Mouse (Mus musculus) brown adipose tissue, adult 24 weeks (tissue): Measurements from ENCODE around the gene Ccdc181. TPM values are rescaled to one million over a fixed set of nuclear protein-coding genes. Genes with fewer than 3 reads are reported as not detected.

Experiments
- H3K27ac ChIP-seq: fragments of 200-500 bp; replicated peaks from 2 replicates; pipeline ENCODE4 v1.5.1; 2012; ENCODE audit warnings: low read depth, mild to moderate bottlenecking, low read length
- H3K4me1 ChIP-seq: fragments of 200-500 bp; 2 replicates; pipeline ENCODE4 v1.6.1; 2012; ENCODE audit warnings: low read length, mixed read lengths; ENCODE audit not compliant: control insufficient read depth, insufficient read depth, insufficient read length
- H3K4me3 ChIP-seq: fragments of 200-500 bp; 2 replicates; pipeline ENCODE4 v1.5.1; 2012; ENCODE audit warnings: low read depth, mild to moderate bottlenecking, low read length, moderate library complexity; ENCODE audit not compliant: insufficient read depth
- polyA plus RNA-seq: library from polyadenylated mRNA; stranded (reverse); fragments of >200 nt; gene quantifications from 2 replicates; pipeline ENCODE4 v1.2.4, GENCODE M21; 2012; ENCODE audit not compliant: missing spikeins, insufficient read depth, insufficient read length

Gene Ccdc181
- polyA plus RNA-seq, 1 experiment: 7.7 TPM

DNA sequence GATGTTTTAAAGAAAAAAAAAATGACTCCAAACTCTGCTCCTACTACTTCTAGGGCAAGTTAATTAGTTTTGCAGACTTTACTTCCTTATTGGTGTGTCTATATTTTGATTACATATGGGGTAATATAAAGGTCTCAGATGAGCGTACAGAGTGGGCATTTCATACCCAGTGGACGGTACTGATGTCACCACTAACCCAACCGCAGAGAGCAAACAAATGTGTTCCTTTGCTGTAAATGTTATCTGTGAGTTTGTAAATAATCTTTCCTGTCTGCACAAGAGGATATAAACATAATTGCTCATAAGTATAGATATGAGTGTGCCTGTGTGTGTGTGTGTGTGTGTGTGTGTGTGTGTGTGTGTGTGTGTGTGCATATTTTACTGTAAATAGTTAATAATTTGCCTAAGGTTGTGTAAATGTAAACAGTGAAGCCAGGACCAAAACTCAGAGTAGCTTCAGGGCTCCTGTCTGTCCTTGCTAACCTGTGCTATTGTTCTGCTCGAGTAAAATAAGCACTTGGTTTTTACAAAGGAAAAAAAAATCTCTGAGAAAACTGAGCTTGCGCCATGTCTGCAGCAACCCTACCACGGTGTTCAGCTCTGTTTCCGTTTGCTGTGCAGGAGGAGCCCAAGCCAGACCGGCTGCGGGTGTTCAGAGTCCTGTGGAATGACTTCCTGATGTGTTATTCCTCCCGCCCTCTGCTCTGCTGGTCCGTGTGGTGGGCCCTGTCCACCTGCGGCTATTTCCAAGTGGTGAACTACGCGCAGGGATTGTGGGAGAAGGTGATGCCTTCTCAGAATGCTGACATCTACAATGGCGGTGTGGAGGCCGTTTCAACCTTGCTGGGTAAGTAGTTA lies 15.0 kb upstream of the Ccdc181 start:
- Histone ChIP-seq H3K27ac (no peak overlapping the region), H3K4me3 (no peak overlapping the region), H3K4me1 (no peaks in the 10 kb centered on the region)

DNA sequence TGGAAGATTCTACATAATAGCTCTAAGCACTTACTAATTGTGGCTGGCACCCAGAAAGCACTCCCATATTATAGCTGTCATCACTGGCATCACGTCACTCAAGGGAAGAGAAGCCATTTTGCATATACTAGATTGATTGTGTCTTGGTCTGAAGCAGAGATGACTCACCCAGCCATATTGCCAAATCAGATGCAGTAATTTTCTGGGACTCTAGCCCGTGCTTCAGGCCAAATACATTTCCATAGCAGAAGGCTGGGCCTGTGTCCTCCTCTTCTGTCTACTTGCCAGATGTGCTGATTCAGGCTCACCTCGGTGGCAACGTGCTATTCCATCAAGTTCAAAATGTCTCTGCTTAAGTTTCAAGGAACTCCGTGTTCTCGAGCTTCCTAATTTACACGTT lies 13.8 kb upstream of the Ccdc181 start:
- Histone ChIP-seq H3K4me3 (no peak overlapping the region), H3K27ac (no peak overlapping the region), H3K4me1 (no peaks in the 10 kb centered on the region)

DNA sequence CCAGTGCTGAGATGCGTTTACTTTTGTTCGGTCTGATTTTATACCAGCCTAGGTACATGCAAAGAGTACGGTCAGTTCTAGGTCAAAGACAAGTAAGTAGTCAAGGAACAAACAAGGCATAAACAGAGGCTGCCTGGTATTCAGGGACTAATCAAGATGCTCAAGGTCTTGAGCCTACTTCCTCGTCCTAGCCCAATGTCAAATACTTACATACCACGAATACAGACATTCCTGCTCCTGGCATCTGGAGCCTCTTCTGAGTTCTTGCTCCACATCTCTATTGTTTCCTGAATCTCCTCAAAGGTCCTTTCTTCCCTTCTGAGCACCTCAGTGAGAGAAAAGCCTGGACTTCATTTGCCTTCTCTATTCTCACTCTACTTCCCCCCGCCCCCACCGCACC lies 4.4 kb upstream of the Ccdc181 start:
- Histone ChIP-seq H3K4me3 (no peak overlapping the region), H3K4me1 (no peaks in the 10 kb centered on the region), H3K27ac (no peak overlapping the region)

DNA sequence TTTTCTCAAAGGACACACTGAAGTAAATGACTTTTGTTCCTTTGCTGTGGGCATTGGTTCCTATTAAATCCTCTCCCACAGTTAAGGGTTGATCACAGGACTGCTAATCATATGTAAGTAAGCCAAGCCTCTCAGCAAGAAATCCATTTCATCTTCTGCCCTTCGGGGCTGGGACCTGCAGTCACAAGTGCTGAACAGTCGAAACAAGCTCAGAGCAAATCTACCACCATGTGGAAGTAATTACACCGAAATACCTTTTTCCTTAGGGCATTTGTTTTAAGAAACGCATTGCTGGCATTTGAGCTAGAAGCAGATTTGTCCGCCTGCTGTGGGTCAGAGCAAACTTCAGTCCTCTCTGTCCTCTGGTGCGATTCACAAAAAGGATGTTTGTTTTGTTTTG lies 1.7 kb upstream of the Ccdc181 start:
- no peak overlapping the region for H3K27ac ChIP-seq
- H3K4me3 ChIP-seq: no peak overlapping the region
- no peaks in the 10 kb centered on the region for H3K4me1 ChIP-seq

DNA sequence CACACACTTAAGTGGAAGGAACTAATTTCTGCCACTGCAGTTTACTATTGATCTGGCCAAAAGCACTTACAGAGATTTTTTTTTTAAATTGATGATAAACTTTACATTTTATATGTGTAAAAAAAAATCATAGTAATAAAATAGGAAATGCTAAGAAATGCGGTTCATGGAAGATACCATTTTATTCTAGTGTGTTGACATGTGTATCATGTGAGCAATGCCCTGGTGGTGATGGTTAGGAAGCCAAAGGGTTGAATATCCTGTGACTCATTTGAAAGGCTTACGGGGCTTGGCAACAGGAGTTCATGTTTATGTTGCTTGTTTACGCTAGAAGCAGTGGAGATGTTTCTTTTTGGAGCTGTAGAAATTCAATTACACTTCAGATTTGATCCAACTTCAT lies 1.2 kb downstream of the Ccdc181 start:
- Histone ChIP-seq H3K4me3 (no peak overlapping the region), H3K4me1 (no peaks in the 10 kb centered on the region), H3K27ac (no peak overlapping the region)

DNA sequence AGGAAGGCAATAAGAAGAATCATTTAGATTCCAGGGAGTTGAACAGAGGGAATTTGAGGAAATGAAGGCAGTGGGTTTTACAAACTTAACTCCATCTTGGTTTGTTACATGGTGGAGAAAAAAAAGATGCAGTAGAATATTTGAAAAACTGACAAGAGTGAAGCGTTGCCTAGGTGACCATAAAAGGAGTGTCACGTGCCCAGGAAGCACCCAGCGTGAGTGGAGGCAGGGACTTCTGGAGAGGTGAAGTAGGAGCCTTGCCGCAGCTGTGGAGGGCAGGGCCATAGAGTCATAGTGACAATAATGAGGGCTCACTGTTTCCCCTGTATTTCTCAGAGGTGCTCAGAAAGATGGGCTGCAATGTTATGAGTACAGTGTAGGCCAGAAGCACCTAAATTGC lies 3.9 kb downstream of the Ccdc181 start:
- Histone ChIP-seq H3K27ac (no peak overlapping the region), H3K4me3 (no peak overlapping the region), H3K4me1 (no peaks in the 10 kb centered on the region)

DNA sequence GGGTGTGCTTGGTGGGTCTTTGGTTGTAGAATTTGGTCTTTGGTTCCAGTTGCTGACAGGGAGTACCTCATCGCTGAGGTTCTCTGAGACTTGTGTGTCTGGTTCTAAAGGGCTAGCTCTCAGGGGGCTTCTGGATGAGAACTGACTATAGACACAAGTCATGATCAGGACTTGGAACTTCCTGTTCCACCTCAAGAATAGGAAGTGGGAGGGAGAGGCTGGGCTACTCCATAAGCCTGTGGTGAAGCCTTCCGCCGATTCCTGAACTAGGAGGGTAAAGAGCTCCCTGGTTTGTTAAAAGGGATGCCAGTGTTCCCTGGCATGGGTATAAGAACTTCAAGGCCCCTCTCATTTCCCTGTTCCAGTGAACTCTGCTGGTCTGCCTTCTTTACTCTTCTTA lies 8.6 kb downstream of the Ccdc181 start:
- H3K27ac ChIP-seq: no peak overlapping the region
- H3K4me3 ChIP-seq: no peak overlapping the region
- H3K4me1 ChIP-seq: no peaks in the 10 kb centered on the region

DNA sequence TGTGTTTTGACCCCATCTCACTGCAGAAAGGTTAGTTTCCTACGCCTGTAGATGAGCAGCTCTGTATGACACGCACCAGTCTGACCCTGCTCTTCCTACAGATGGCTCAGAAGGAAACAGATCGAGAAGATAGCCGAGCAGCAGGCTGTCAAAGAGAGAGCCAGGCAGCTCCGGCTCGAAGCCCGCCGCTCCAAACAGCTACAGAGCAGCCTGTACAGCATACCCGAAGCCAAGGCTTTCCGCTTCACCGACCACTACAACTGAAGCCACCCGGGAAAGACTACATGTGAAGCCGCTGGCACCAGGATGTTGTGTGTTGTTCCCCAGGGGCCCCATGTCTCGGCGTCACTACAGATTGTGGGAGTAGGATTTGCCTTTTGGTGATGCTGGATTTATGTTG lies 12.0 kb downstream of the Ccdc181 start:
- Histone ChIP-seq H3K27ac (no peak overlapping the region), H3K4me1 (no peaks in the 10 kb centered on the region), H3K4me3 (no peak overlapping the region)

DNA sequence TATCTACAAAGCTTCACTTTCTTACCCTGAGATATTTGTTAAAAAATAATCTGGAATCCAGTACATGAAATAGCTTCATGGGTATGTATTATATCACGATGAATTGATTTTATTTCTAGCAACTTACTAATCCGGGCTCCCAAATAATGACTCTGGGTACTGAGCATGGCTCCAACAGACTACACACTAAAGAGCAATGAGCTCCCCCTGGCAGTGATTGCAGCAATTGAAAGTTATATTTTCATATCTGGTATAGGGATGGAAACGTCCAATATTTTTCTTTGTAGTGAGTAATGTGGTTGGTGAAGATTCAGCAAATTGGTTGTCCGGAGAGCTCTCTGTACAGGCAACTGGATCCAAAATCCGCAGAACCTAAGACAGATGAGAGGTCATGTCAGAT lies 16.7 kb downstream of the Ccdc181 start:
- H3K4me1 ChIP-seq: no peaks in the 10 kb centered on the region
- H3K27ac ChIP-seq: no peak overlapping the region
- no peak overlapping the region for H3K4me3 ChIP-seq

DNA sequence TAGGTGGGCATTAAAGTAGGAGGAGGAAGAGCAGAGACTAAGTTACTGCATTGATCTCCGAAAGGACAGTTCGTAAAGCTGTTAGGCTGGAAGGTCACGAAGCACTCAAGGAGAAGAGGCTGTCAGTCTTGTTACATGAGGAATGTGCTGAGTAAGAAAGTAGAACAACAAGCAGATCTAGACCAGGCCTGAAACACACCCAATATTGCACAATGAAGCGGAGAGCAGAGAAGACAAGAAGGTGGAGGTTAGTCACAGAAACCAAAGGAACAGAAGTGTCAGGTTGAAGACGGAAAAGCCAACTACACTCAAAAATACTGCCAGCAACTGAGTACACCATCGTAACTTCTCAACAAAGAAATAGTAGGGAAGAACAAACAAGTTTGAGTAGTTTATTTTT lies 18.7 kb downstream of the Ccdc181 start:
- no peak overlapping the region for H3K27ac ChIP-seq
- no peaks in the 10 kb centered on the region for H3K4me1 ChIP-seq
- H3K4me3 ChIP-seq: no peak overlapping the region

DNA sequence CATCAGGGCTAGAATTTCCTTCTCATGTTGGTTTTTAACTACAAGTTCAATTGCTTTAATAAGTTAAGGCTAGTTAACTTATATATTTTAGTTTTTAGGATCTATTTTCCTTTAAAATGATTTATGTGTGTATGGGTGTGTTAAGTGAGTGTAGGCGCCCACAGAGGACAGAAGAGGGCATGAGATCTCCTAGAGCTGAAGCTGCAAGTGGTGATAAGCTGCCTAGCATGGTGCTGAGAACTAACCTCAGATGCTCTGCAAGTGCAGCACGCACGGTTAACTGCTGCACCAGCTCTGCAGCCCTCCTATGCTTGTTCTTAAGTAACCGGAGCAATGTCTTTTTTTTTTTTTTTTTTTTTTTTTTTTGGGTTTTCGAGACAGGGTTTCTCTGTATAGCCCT lies 21.1 kb downstream of the Ccdc181 start:
- H3K27ac ChIP-seq: no peak overlapping the region
- no peaks in the 10 kb centered on the region for H3K4me1 ChIP-seq
- no peak overlapping the region for H3K4me3 ChIP-seq

DNA sequence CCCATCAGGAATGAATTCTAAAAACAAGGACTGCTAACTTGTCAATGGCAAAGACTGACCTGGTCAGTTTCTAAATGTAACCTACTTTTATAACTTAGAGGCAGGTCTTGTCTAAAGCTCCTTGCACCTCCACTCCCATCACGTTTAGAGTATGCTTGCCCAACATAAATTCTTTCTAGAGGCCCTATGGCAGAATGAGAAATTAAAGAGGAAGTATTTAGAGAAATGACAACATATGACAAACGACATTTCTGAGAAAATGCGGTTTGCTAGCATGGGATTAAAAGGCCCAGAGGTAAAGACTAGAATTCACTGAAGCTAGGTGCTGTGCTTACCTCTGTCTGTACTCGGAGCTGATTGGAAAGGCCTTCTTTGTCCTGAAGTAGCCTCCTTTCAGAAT lies 26.6 kb downstream of the Ccdc181 start:
- H3K4me3 ChIP-seq: no peak overlapping the region
- no peaks in the 10 kb centered on the region for H3K4me1 ChIP-seq
- no peak overlapping the region for H3K27ac ChIP-seq

DNA sequence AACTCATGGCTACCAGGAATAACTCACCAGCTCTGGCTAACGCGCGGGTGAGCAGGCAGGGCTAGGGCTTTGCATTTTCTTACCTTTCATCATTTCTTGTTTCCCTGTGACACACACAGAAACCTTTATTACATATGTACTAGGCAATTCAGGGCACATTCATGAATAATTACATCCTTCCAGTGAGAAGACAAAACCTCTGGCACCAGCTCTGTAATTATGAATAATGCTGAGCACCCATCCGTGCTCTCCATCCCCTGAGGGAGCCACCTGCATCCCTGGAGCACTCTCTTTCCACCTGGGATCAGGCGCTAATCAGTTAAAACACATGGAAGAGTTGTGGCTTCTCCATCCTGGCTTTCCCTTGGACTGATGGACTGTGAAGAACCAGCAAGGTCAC lies 28.4 kb downstream of the Ccdc181 start, which contains the start of gene Nme7:
TSS of gene Nme7 (plus strand) at position 301 of the 400 bp plus-strand sequence.
- Histone ChIP-seq H3K4me3 (no peak within 1 kb of the TSS), H3K4me1 (0 out of 2 replicates have a peak, but pooled peaks cover 2% of the 10 kb centered on the region), H3K27ac (no peak within 1 kb of the TSS)

DNA sequence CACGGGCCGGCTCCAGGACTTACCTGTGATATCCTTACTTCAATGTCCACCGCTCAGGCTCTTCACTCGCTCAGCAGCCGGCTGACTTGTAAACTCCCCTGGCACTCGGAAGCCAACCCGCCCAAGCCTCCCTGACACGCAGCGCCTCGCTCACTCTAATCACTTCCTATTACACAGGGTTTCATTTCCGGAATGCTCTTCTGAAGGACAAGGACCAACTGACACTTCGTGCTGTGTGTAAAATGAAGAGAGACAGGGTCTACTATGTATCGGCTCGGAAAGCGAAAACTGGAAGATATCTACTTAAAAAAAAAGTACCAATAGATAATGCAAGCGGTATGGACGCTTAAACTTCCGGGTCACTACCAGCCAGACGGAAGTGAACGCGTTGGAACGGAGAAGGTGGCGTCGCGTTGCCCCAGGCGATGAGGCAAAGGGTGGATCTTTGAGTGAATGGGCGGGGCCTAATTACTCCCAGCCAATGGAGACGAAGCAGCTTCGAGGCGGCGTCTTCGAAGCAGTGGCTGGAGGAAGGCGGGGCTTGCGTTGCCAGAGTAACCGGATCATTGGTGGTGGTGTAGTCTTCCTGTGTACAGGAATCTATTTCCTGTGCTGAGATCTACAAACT lies 31.9 kb downstream of the Ccdc181 start, which contains the start of gene Blzf1:
TSS of gene Blzf1 (minus strand) at position 366 of the 628 bp plus-strand sequence.
- Histone ChIP-seq H3K4me3 (peak within 1 kb of the TSS; percentile 87), H3K4me1 (0 out of 2 replicates have a peak, but pooled peaks cover 2% of the 10 kb centered on the region), H3K27ac (peak within 1 kb of the TSS; percentile 78)

DNA sequence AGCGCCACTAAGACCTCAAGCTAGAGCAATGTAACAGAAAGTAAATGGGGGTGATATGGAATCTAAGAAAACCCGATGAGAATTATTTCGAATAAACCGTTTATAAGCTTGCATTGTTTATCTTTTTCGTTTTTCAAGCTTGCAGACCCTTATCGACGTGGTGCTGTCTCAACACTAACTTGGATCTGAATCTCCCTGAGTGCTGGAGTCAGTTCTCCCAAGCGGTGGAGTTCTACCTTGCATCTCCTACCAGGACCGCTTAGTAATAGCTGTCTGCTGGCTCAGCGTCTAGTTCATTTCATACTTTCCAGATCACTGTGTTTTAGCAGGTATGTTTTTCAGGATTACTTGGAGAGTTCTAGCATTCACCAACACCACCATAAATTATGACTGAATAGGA lies 32.5 kb downstream of the Ccdc181 start:
- peak overlapping the region; percentile 87 for H3K4me3 ChIP-seq
- no peak overlapping the region for H3K27ac ChIP-seq
- 0 out of 2 replicates have a peak, but pooled peaks cover 2% of the 10 kb centered on the region for H3K4me1 ChIP-seq

DNA sequence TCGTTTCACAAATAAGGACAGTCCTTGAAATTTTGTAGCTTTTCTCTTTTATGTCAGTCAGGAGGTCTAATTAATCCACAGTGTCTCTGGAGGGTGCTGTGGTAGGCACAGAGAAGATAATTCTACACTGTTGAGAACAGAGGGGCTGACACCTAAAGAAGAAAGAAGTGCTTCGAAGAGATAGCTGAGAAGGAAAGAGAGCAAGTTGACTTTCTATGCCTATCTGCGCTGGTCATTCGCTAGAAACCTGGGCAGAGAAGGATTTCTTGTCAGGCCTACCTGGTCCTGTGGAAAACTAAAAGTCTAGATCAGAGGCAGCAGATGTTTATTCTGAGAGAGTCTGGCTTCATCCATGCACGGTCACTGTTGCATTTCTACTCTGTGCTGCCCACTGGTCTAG lies 38.7 kb downstream of the Ccdc181 start:
- Histone ChIP-seq H3K27ac (no peak overlapping the region), H3K4me3 (no peak overlapping the region), H3K4me1 (no peaks in the 10 kb centered on the region)
